Mouse (Mus musculus) ES-E14 (cell line): ENCODE results near the gene Hmcn1. TPM values are rescaled to one million over a fixed set of nuclear protein-coding genes. Genes with fewer than 3 reads are reported as not detected.

Experiments used
- DNase-seq: peaks from one replicate; pipeline ENCODE4 v3.0.0-alpha.2; 2013; ENCODE audit warnings: low read depth, low spot score
- H3K27ac ChIP-seq: 2 replicates; pipeline ENCODE4 v1.5.1; 2012; ENCODE audit warnings: low read depth, mild to moderate bottlenecking, low read length, moderate library complexity, mixed read lengths; ENCODE audit not compliant: poor library complexity, insufficient read depth, severe bottlenecking
- H3K36me3 ChIP-seq: 2 replicates; pipeline ENCODE4 v1.6.1; 2012; ENCODE audit warnings: mild to moderate bottlenecking, low read length, moderate library complexity, mixed read lengths; ENCODE audit not compliant: control insufficient read depth, poor library complexity, insufficient read depth, severe bottlenecking
- H3K4me1 ChIP-seq, 2 experiments: fragments of 150-350 bp in 1 of 2; sonication (generic) in 1 of 2; 2 replicates each; pipeline ENCODE4 v1.6.1; 2012; ENCODE audit warnings: low read length in 2 of 2, mild to moderate bottlenecking in 1 of 2, mixed read lengths in 1 of 2; ENCODE audit not compliant: control insufficient read depth in 2 of 2, insufficient read depth in 2 of 2, poor library complexity in 1 of 2
- H3K4me3 ChIP-seq, 2 experiments: fragments of 150-350 bp in 1 of 2; sonication (generic) in 1 of 2; 2 replicates each; pipeline ENCODE4 v1.5.1; 2012; ENCODE audit warnings: low read length in 2 of 2, low read depth in 1 of 2, mild to moderate bottlenecking in 1 of 2, mixed read lengths in 1 of 2; ENCODE audit not compliant: insufficient read depth in 1 of 2, poor library complexity in 1 of 2, severe bottlenecking in 1 of 2
- H3K9ac ChIP-seq: 2 replicates; pipeline ENCODE4 v1.6.1; 2012; ENCODE audit warnings: low read depth, mild to moderate bottlenecking, low read length, mixed read lengths; ENCODE audit not compliant: poor library complexity, insufficient read depth, severe bottlenecking
- H3K9me3 ChIP-seq: fragments of 150-350 bp; sonication (generic); 2 replicates; pipeline ENCODE4 v1.6.1; 2012; ENCODE audit warnings: low read depth, mild to moderate bottlenecking, low read length; ENCODE audit not compliant: control insufficient read depth, insufficient read depth
- CHD2 ChIP-seq: IDR thresholded peaks from 2 replicates; pipeline ENCODE4 v1.6.1; 2014; ENCODE audit warnings: mild to moderate bottlenecking, low read depth, low read length, inconsistent platforms
- HCFC1 ChIP-seq: IDR thresholded peaks from 2 replicates; pipeline ENCODE4 v1.6.1; 2012; ENCODE audit warnings: low read length, inconsistent platforms, borderline replicate concordance; ENCODE audit not compliant: insufficient read depth
- MAFK ChIP-seq: IDR thresholded peaks from 2 replicates; pipeline ENCODE4 v1.6.1; 2014; ENCODE audit warnings: mild to moderate bottlenecking, low read depth, low read length, inconsistent platforms; ENCODE audit not compliant: insufficient read depth
- ZC3H11A ChIP-seq: IDR thresholded peaks from 2 replicates; pipeline ENCODE4 v1.6.1; 2012; ENCODE audit warnings: low read depth, mild to moderate bottlenecking, inconsistent platforms, low read length, borderline replicate concordance
- ZNF384 ChIP-seq: IDR thresholded peaks from 2 replicates; pipeline ENCODE4 v1.6.1; 2012; ENCODE audit warnings: low read depth, low read length, inconsistent platforms
- in situ Hi-C, 2 experiments: fragments of 600-800 bp; cut with MboI; formaldehyde crosslinking; loops; one replicate each; pipeline ENCODE4 v1.15.1; 2025; ENCODE audit warnings: low sequenced_read_pairs in 2 of 2, inconsistent platforms in 1 of 2; ENCODE audit not compliant: unreplicated experiment in 2 of 2
- total RNA-seq: library from RNA; depleted of rRNA; stranded (reverse); fragments of 300-350 nt; gene quantifications from 2 replicates; pipeline ENCODE4 v1.2.3, GENCODE M21; 2012

The Hmcn1 gene
- total RNA-seq, 1 experiment = 1.5 TPM

- no peaks in the 10 kb centered on the region for H3K4me1 ChIP-seq
- no peak overlapping the region for H3K4me3 ChIP-seq
Measured at GRCm38 (mm10) chr1:150948911-150949310, 44.3 kb downstream of the Hmcn1 start.

GRCm38 (mm10) chr1:150943601-150944000 lies 49.6 kb downstream of the Hmcn1 start:
- no peak for DNase-seq
- Histone ChIP-seq H3K9me3 (no peaks in the 10 kb centered on the region), H3K4me1 (no peaks in the 10 kb centered on the region), H3K4me3 (no peak overlapping the region), H3K36me3 (no peaks in the 10 kb centered on the region), H3K9ac (no peak overlapping the region), H3K27ac (no peak overlapping the region)
- TF ChIP-seq CHD2 = no peak
- no peak for TF ChIP-seq ZNF384
- TF ChIP-seq ZC3H11A = no peak
- no peak for TF ChIP-seq MAFK
- in situ Hi-C loops = no loop called here

More at GRCm38 (mm10) chr1:150948911-150949310, 44.3 kb downstream of the Hmcn1 start:
- in situ Hi-C loops = no loop called here
- no peak overlapping the region for H3K9ac ChIP-seq
- H3K9me3 ChIP-seq = no peaks in the 10 kb centered on the region
- no peak for DNase-seq
- no peaks in the 10 kb centered on the region for H3K36me3 ChIP-seq
- no peak for TF ChIP-seq ZNF384
- TF ChIP-seq MAFK = no peak
- TF ChIP-seq ZC3H11A = no peak
- TF ChIP-seq HCFC1 = no peak
- TF ChIP-seq CHD2 = no peak
- no peak overlapping the region for H3K27ac ChIP-seq

GRCm38 (mm10) chr1:150942143-150942542 lies 51.1 kb downstream of the Hmcn1 start:
- TF ChIP-seq MAFK = no peak
- H3K27ac ChIP-seq = no peak overlapping the region
- peak; percentile 17 for DNase-seq
- H3K9ac ChIP-seq = no peak overlapping the region
- no peaks in the 10 kb centered on the region for H3K9me3 ChIP-seq
- H3K4me3 ChIP-seq = no peak overlapping the region
- no peaks in the 10 kb centered on the region for H3K4me1 ChIP-seq
- in situ Hi-C loops = no loop called here
- H3K36me3 ChIP-seq = no peaks in the 10 kb centered on the region

- Histone ChIP-seq H3K9me3 (no peaks in the 10 kb centered on the region), H3K4me3 (no peak overlapping the region), H3K4me1 (no peaks in the 10 kb centered on the region), H3K27ac (no peak overlapping the region), H3K36me3 (no peaks in the 10 kb centered on the region), H3K9ac (no peak overlapping the region)
- no peak for DNase-seq
- in situ Hi-C loops = no loop called here
- no peak for TF ChIP-seq HCFC1
- no peak for TF ChIP-seq CHD2
- TF ChIP-seq MAFK = no peak
- no peak for TF ChIP-seq ZNF384
- TF ChIP-seq ZC3H11A = no peak
Measured at GRCm38 (mm10) chr1:150936821-150937220, 56.4 kb downstream of the Hmcn1 start.

GRCm38 (mm10) chr1:150933616-150934015 lies 59.6 kb downstream of the Hmcn1 start:
- Histone ChIP-seq H3K9ac (no peak overlapping the region), H3K4me1 (no peaks in the 10 kb centered on the region), H3K36me3 (no peaks in the 10 kb centered on the region), H3K27ac (no peak overlapping the region), H3K9me3 (no peaks in the 10 kb centered on the region), H3K4me3 (no peak overlapping the region)
- in situ Hi-C loops = no loop called here
- DNase-seq = no peak
- TF ChIP-seq CHD2 (no peak), HCFC1 (no peak), ZC3H11A (no peak), ZNF384 (no peak), MAFK (no peak)
